Mouse (Mus musculus) left cerebral cortex, postnatal 10 days (tissue): ENCODE data around the gene Thra. TPM values are rescaled to one million over a fixed set of nuclear protein-coding genes. Genes with fewer than 3 reads are reported as not detected.
A peak's percentile ranks its signal among the peaks of the same experiment; 100 is the strongest.

Experiments used
- DNase-seq, 2 experiments: peaks; one replicate each; pipeline ENCODE4 v3.0.0; 2021 to 2022; ENCODE audit warnings: low spot score in 2 of 2, mixed read lengths in 1 of 2; ENCODE audit errors: extremely low spot score in 1 of 2
- intact Hi-C: fragments of 180-260 bp; cut with DNase I; formaldehyde crosslinking; loops from one replicate; pipeline ENCODE4 v1.15.1; 2025
- total RNA-seq, 2 experiments: library from RNA; stranded (reverse); gene quantifications; 2 replicates each; pipeline ENCODE4 v1.2.3; 2021

The Thra gene
- total RNA-seq, result 1,000 to 10,000 TPM; 1,115 to 1,123 TPM

DNA sequence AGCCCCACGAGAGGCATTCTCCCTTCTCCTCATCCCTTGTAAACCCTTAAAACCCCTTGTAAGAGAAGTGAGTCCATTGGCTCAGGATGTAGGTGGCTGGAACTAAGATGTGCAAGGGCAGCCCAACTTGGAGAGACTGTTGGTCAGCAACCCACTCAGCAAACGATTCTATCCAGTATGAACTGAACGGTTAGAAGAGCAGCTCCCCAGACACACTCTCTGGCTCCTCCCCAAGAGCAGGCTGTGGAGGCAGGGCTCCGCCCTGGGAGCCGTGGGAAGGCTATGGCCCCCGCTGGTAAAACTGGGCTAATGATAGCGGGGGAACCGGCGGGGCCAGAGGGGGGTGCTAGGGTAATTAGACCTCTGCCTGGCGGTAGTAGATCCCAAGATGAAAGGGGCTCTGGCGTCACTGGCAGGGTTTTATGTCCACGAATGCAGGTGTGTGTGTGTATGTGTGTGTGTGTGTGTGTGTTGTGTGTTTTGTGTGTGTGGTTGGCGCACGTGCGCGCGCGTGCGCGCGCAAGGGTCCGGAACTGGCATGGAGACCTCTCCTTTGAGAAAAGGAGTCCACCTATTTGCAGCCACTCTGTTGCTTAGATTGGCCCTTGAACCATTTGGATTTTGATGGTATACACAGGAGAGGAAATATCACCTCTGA is at the start of gene Thra:
Gene Thra (plus strand): TSS at position 246 of the 658 bp plus-strand sequence.
- intact Hi-C loops, result loop anchor here (5.0 kb wide), 1 partner anchor 42 kb away; no protein-coding TSS in a partner anchor
- peak; percentile 66 to 86 for DNase-seq

DNA sequence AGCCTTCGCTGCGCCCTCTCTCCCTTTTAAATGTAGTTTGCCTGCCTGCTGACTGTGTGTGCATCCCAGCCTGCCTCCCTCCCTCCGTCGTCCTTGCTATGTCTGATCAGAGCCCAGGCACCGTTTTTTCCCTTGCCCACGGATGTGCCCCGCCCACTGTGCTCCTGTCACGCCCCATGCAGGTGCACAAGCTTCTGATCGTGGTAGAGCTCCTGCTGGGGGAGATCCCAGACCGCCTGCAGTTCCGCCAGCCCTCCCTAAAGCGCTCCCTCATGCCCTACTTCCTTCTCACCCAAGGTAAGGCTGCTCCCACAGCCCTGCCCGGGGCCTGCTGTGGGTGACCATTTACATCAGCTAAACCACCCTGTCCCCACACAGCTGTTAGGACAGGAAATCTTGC is 47.2 kb upstream of the Thra start:
- intact Hi-C loops, result no loop called here

DNA sequence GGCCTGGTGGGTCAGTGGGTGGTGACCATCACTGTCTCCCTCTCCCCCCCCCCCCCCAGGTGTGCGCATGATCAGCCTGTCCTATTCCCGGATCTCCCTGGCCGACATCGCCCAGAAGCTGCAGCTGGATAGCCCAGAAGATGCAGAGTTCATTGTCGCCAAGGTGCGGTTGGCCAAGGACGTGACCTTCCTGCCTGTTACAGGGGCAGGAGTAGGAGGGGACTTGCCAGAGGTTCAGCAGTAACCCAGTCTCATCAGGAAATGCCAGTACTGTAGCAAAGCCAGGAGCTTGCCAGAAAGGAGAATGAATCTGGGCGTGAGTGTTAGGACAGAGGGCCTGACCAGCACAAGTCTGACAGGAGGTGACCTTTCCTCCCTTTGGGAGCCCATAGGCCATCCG is 46.7 kb upstream of the Thra start:
- intact Hi-C loops, result no loop called here
- DNase-seq, result no peak

More for the DNA sequence above, 47.2 kb upstream of the Thra start:
- DNase-seq, result peak in 1 of 2 experiments; percentile 32

DNA sequence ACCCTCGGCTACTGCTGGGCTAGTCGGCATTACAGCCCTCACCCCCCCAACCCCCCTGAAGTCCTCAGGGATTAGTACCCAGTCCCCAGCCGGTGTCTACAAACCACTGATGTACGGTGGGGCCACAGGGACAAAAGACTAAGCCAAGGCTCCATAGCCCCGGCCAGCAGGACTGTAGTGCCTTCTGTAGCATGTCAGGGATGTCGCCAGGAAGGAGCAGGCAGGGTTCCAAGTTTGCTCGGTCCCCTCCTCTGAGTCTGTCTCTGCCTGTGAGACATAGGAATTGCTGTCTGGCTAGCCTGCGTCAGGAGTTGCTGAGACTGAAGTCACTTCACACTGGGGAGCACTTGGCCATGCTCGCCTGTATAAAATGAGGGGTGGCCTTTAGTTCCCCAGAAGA is 46.1 kb upstream of the Thra start:
- peak in 1 of 2 experiments; percentile 37 for DNase-seq
- intact Hi-C loops, result no loop called here

DNA sequence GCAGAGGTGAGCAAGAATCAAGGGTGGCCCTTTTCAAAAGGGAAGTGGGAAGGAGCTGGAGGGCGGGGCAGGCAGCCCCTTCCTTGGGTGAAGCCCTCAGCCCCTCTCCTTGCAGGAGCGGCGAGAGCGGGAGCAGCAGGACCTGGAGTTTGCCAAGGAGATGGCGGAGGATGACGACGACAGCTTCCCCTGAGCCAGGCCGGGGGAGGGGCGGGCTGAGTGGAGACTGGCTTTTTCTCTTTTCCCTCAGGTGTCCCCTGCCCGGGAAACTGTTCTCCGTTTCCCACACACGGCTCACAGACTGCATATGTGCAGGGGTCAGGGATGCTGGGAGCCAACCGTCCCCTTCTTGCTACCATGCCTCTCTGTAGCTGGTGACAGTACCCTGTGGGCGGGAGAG is 45.0 kb upstream of the Thra start:
- intact Hi-C loops, result no loop called here
- peak in 1 of 2 experiments; percentile 69 for DNase-seq

DNA sequence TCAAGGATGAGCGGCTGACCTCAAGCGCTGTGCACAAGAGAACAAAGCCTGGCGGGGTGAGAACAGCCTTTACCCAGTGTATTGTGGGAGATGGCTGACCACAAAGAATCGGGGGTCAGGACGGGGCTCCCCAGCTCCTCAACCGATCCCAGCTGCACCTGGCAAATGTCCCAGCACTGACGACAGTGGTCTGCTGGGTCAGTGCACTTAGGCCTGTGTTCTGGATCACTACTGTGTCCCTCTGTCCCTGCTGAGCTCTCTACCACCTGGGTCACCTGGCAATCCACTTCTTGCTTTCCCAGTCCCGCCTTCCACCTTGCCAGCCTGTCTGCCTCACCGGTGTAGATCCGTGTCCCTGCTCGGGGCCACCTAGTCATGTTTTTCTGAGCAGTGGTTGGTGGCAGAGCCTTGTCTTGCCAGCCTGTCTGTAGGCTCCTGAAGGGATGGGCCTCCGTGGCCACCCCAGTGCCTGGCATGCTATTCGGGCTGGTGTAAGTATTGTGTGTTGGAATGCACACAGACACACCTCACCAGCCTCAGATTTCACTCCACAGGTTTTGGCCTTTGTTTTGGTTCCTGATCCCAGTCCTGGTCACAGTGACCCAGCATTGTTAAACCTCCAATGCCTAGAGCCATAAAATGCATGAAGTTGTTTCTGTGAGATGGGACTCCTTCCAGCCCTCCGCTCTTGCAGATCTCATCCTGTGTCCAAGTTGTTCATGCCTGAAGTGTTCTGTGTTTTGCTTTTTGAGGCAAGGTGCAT is 43.8 kb upstream of the Thra start:
- intact Hi-C loops, result no loop called here
- DNase-seq, result peak in 1 of 2 experiments; percentile 55

DNA sequence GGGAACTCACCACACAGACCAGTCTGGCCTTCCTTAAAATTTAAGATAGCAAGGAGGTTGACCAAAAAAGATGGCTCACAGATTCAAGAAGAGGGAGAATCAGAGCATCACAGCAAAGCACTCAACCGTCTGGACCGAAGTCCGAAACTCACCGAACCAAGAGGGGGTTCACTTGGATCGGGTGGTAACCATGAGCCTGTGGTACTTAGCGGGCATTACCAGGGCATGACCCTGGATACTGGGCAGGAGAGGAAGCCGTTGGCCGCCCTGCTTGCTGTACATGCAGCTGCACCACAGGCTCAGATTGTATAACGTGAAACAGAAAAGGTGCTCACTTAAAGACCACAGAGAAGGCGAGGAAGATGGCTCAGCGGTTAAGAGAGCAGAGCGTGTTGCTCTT is 43.2 kb upstream of the Thra start:
- DNase-seq, result peak in 1 of 2 experiments; percentile 15
- intact Hi-C loops, result no loop called here

DNA sequence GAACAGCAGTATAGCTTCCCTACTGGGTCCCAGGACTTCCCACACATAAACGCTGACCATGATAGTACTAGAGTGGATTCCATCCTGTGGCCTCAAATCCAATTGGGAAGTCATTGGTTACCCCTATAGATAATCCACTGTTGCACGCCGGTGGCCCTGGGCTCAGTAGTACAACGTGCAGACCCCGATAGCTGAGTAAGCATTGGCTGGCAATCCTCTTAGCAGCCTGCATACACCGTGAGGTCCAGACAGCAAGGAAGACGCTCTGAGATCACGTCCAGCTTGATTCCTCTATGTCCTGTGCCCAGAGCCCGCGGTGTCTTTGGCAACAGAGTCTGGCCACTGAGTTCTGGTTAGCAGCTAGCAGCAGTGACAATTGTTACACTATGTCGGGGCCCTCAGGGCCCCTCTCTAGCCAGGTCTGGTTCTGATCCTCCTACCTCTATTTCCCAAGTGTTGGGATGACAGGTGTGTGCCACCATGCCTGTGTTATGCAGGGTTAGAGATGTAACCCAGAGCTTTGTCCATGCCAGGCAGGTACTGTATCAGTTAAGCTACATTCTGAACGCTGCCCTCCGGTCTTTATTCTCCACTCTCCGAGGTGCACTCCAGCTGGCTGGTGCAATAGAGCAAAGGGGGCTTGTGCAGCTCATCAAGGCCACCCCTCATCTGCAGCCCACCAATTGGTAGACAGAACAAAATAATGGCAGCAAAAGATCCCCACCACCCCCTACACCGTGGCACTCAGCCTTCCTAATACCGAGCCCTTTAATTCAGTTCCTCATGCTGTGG is 41.4 kb upstream of the Thra start:
- intact Hi-C loops, result no loop called here
- DNase-seq, result peak in 1 of 2 experiments; percentile 18

DNA sequence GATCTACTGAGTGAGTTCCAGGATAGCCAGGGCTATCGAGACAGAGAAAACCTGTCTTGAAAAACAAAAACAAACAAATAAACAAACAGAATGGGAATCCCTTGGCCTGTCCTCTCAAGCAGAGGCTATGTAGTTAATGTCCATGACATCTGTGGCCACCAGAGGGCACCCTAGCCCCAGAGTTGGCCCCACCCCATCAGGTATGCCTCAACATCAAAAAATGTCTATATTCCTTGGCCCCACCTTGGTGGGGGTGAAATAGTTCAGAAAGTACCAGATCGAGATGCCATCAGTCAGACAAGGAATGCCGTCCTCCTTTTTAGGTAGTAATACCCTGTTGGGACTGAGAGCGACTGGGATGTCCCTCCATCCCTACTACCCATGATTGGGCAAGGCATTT is 40.5 kb upstream of the Thra start:
- intact Hi-C loops, result loop anchor here (5.0 kb wide), 1 partner anchor 212 kb away; no protein-coding TSS in a partner anchor
- DNase-seq, result peak; percentile 66 to 76

DNA sequence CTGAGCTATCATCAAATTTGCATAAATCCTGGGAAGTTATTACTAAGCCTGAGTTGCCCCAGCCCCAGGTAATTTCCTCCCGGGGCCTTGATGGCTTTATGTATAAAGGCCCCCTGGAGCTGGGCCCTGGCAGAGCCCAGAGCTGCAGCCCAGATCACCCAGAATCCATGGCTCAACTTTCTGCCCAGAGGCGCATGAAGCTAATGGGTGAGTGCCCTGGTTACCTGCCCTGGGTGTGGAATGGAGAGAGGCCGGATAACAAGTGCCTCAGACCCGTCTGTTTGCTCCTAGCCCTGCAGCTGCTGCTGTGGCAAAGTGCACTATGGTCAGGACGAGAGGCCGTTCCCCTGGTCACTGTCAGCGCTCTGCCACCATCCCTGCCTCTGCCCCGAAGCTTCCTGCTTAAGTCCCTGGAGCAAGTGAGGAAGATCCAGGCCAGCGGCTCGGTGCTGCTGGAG is 39.2 kb upstream of the Thra start, which contains the start of gene Csf3:
Gene Csf3 (plus strand): TSS at position 51 of the 458 bp plus-strand sequence.
- DNase-seq, result no peak
- intact Hi-C loops, result loop anchor here (5.0 kb wide), 1 partner anchor 211 kb away; no protein-coding TSS in a partner anchor

DNA sequence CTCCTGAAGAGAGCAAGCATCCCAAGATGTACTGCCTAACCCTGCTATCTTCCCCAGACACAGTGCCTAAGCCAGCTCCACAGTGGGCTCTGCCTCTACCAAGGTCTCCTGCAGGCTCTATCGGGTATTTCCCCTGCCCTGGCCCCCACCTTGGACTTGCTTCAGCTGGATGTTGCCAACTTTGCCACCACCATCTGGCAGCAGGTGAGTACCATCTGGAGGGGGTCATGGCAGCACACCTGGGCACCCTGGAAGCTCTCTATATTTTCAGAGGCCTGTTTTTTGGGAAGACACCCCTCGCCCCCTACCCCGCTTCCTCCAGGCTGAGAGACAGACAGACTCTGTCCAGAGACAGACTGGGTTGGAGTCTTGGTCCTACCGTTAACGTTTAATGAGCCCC is 38.1 kb upstream of the Thra start:
- no peak for DNase-seq
- intact Hi-C loops, result loop anchor here (5.0 kb wide), 1 partner anchor 210 kb away; no protein-coding TSS in a partner anchor

DNA sequence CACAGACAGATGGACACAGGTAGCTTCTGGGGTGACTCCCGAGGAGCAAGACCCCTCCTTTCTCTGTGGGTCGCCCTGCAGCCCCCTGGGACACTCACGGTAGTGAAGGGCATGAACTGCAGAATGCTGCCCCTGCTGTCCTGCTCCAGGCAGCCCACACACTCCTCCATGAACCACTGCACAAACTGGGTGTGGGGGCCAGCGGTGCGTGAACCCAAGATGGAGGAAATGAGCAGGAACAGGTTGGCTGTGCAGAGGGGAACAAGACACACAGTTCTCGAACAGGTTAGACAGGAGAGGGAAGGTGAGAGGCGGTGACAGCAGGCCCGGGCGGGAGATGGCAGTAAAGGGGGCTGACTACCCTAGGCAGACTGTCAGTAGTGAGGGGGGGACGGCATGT is 35.4 kb upstream of the Thra start:
- DNase-seq, result no peak
- intact Hi-C loops, result no loop called here

DNA sequence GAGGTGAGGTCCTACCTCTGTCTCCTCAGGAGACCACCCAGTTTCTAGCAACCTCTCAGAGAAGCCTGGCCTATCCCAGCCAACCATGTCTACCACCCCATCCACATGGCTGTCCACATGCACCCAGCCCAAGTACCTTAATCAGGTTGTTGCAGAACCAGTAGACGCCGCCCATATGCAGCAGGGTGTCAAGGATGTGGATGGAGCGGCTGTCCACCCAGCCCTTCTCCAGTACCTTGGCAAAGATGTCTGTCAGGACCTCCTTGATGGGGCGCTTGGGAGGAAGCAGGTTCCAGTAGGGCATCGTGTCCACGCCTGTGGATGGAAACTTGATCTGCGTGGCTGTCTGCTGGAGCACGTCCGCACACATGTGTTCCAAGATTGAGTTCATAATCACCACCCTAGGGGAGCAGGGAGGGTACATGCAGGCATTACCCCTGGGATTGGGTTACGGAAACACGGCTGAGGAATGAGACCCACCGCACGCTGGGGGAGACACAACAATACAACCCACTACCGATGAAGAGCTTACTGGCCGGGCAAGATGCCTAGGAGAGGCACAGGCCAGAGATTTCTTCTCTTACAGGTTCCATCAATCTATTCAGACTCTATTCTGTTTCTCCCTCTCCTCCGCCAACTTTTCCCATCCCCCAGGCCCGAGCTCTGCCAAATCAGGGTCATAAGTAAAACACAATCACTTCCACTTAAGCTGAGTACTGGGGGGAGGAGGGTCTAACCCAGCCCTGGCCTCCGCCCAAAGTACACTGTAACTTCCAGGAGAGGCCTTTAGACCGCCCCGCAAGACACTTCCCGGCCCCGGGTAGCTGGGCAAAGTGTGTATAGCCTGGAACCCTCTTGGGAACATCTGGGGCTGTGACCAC is 32.8 kb upstream of the Thra start:
- intact Hi-C loops, result no loop called here
- DNase-seq, result peak in 1 of 2 experiments; percentile 85

DNA sequence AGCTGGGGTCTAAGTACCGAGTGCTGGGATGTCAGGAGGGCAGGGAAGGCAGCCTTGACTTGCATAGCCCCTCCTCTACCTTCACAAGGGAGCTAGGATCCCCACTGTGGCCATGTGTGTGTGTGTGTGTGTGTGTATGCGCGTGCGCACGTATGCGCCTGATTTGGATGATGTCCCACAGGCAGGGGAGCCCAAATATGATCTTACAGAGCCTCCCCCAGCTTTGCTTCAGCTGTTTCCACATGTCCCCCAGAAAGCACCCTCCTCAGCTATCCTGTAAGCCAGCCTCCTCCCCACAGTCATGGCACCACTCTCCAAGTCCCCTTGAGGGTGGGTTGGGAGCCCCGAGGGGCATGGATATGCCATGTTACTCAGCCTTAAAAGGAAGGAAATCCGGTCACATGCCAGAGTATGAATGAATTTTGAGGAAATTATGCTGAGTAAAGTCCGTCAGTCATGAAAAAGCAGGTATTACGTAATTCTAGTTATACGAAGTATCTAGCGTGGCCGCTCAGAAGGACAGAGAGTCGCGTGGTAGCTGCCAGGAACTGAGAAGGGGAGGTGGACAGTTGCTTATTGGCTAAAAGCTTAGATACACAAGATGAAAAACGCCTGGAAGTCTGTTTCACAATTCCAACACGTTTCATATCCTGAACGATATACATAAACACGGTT is 32.0 kb upstream of the Thra start:
- intact Hi-C loops, result no loop called here
- DNase-seq, result no peak

DNA sequence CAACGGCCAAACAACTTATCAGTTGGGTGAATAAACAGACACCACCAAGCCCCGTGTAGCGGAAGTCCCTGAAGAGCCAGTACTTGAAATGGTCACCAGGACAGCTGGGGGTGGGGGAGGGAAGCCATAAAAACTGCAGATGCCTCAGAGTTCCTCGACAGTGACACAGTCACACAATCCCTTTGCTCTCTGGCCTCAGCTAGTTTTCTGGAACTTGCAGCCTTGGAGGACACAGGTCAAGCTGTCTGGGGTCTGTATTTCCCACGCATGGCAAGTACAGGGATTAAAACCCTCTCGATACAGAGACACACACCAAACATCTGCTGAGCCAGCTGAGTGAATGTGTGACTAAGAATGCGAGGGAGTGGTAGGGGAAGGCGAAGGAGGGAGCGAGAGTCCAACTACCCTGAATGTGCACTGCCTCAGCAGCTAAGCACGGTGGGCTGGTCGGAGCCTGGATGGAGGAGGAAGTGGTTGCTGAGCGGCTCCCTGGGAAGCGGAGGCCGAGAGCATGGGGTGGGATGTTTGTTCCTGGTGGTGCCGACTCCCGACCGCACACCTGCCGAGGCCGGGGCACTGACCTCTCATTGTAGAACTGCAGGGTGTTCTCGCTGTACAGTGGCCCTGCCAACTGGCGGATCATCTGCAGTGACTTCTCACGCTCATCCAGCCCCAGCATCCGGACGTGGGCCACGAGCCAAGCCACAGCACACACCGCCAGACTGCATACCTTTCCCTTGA is 31.3 kb upstream of the Thra start:
- intact Hi-C loops, result no loop called here
- DNase-seq, result peak in 1 of 2 experiments; percentile 63

DNA sequence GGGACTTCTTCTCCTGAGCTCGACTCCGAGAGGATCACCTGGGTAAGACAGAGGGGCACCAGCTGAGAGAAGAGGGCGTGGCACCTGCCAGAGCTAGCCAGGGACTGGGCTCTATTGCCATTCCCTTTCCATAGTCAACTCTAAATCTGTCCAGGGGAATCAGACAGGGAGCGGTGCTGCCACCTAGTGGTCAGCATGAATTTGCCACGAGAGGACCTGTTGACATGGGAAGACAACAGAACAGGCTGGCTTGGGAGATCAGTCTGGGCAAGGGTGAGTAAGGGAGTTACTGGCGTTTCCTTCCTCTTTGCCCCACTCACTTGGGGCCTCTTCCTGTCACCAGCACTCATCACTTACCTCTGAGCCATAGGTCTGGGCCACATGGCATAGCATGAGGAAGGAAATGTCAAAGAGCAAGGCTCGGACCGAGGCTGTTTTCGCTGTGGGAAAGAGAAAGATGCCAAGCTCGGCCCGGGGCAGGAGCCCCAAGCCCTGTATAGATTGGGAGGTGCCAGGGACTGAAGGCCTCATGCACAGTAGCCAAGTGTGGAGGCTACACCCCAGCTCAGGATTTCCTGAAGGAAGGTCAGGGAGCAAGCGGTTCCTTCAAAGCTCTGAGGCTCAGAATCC is 29.9 kb upstream of the Thra start:
- peak; percentile 65 to 87 for DNase-seq
- intact Hi-C loops, result loop anchor here (5.0 kb wide), 1 partner anchor 77 kb away; no protein-coding TSS in a partner anchor
